In genomic region chr8:4730942-4731341, GRCm38 (mm10) we compare ENCODE assay signal across 11 mouse cellular contexts. TPM values are rescaled to one million over a fixed set of nuclear protein-coding genes. Genes with fewer than 3 reads are reported as not detected.
DNase-seq lines count a peak whose midpoint lies in the region; ATAC-seq and TF ChIP-seq lines count a peak whose summit lies in the region.
"Had no signal": no experiment of that assay in that cellular context is flagged by ENCODE, and none has a peak within 500 bp of the region (broad histone marks: within the 10 kb centered on the region; RNA-seq: fewer than 3 reads in every experiment).

No protein-coding gene starts in this region.

- no peak; the same call in 1 of the 2 replicates for TF ChIP-seq CTCF in midbrain, postnatal 0 days (IDR thresholded peaks at IDR 0.05)

- H3K27ac ChIP-seq in limb, embryonic 10.5 days, result no peak overlapping the region
- H3K27ac ChIP-seq in midbrain, postnatal 0 days (ENCODE audit: low read depth, low read length), result no peak overlapping the region

- H3K27me3 ChIP-seq in limb, embryonic 10.5 days (ENCODE audit: low read depth, poor library complexity, severe bottlenecking), result no peaks in the 10 kb centered on the region
- no peaks in the 10 kb centered on the region for H3K27me3 ChIP-seq in midbrain, postnatal 0 days (ENCODE audit: insufficient read depth, low read length)

- no peak overlapping the region for H3K4me3 ChIP-seq in limb, embryonic 10.5 days
- H3K4me3 ChIP-seq in midbrain, postnatal 0 days (ENCODE audit: low read depth, low read length), result no peak overlapping the region

- H3K4me2 ChIP-seq in midbrain, postnatal 0 days (ENCODE audit: low read depth, low read length, poor library complexity, severe bottlenecking), result no peak overlapping the region

- peak; percentile 5 for DNase-seq in adrenal gland, postnatal 14 days
- DNase-seq in adrenal gland, postnatal 36 days, result no peak
- DNase-seq in thymus, postnatal 14 days, result peak; percentile 5
- DNase-seq in thymus, adult 18-20 months, result no peak
- DNase-seq in c-Kit-negative CD71-positive TER-119-positive erythroid progenitor cells, embryonic 14.5 days (ENCODE audit: low read depth, low spot score), result peak; percentile 11
- DNase-seq in limb, embryonic 10.5 days (ENCODE audit: low spot score), result no peak
- DNase-seq in midbrain, postnatal 0 days (ENCODE audit: low spot score), result no peak
- no peak for DNase-seq in layer of hippocampus, postnatal 36 days
- DNase-seq: cerebellum, postnatal 36 days; kidney, adult 8-10 months had no signal

- WGBS in limb, embryonic 10.5 days, result 53% methylated on average over 1 of the region's 1 CpGs
- 77% methylated on average over 1 of the region's 1 CpGs for WGBS in midbrain, postnatal 0 days

- peaks cover 13% of the 10 kb centered on the region for H3K36me3 ChIP-seq in limb, embryonic 10.5 days
- no peaks in the 10 kb centered on the region for H3K36me3 ChIP-seq in midbrain, postnatal 0 days (ENCODE audit: insufficient read depth, low read length)

- no peaks in the 10 kb centered on the region for H3K4me1 ChIP-seq in limb, embryonic 10.5 days
- no peaks in the 10 kb centered on the region for H3K4me1 ChIP-seq in midbrain, postnatal 0 days (ENCODE audit: insufficient read depth, low read length)

- ATAC-seq in midbrain, postnatal 0 days (ENCODE audit: low FRiP score), result no peak

- H3K9me3 ChIP-seq in limb, embryonic 10.5 days (replicated peaks), result no peaks in the 10 kb centered on the region
- no peaks in the 10 kb centered on the region for H3K9me3 ChIP-seq in midbrain, postnatal 0 days (ENCODE audit: low read length)

- no peak overlapping the region for H3K9ac ChIP-seq in midbrain, postnatal 0 days (replicated peaks; ENCODE audit: low read length, poor library complexity, severe bottlenecking)

RNA-seq across cellular contexts. Expression of gene Shcbp1, which starts 48.4 kb away (rescaled TPM):
- total RNA-seq in adrenal gland, postnatal 14 days (2021), result 6.9 and 7.5 TPM in 2 replicates
- total RNA-seq in adrenal gland, postnatal 36 days (2021), result 1 to 10 TPM; 2.1 to 2.9 TPM
- 89.1 and 99.5 TPM in 2 replicates for polyA plus RNA-seq in limb, embryonic 10.5 days (2016; fragmentation: Nextera tagmentation; extraction: Ambion mirVana)
- 2.5 and 2.6 TPM in 2 replicates for total RNA-seq in midbrain, postnatal 0 days (2014; rRNA removed)
- 3.6 and 3.7 TPM in 2 replicates for polyA plus RNA-seq in midbrain, postnatal 0 days (2015; fragmentation: Nextera tagmentation; extraction: Ambion mirVana)
- under 1 TPM; 0.67 to 0.71 TPM for total RNA-seq in layer of hippocampus, postnatal 36 days (2021)
- polyA plus RNA-seq: liver, adult 2 months had no signal

Comparison
In these comparisons a context has a peak if more than half of its experiments do, and no peak if none do; other contexts are left out.
1. DNase-seq: peak in adrenal gland, postnatal 14 days (single experiment), thymus, postnatal 14 days (single experiment) and c-Kit-negative CD71-positive TER-119-positive erythroid progenitor cells, embryonic 14.5 days (single experiment); none in adrenal gland, postnatal 36 days (0 of 2), thymus, adult 18-20 months (0 of 2), limb, embryonic 10.5 days (single experiment), midbrain, postnatal 0 days (single experiment) and layer of hippocampus, postnatal 36 days (0 of 2).